Mouse (Mus musculus) stomach, embryonic 14.5 days (tissue): ENCODE measurements around the gene Cadps2. TPM values are rescaled to one million over a fixed set of nuclear protein-coding genes. Genes with fewer than 3 reads are reported as not detected.

ENCODE experiments used
- ATAC-seq: fragments of 200-750 bp; cut with Nextera tagmentation; 2 replicates; pipeline ENCODE4 v1.8.0; 2017; ENCODE audit warnings: low read depth, moderate TSS enrichment; ENCODE audit not compliant: insufficient number of reproducible peaks, insufficient read depth, low FRiP score
- H3K27ac ChIP-seq: fragments of 300-500 bp; sonication (generic); 2 replicates; pipeline ENCODE4 v1.5.1; 2014; ENCODE audit warnings: mild to moderate bottlenecking, low read length, moderate library complexity, mixed read lengths
- H3K27me3 ChIP-seq: fragments of 300-500 bp; sonication (generic); 2 replicates; pipeline ENCODE4 v1.6.1; 2014; ENCODE audit warnings: low read length, control low read depth, mixed read lengths; ENCODE audit not compliant: control insufficient read depth, insufficient read depth
- H3K36me3 ChIP-seq: fragments of 300-500 bp; sonication (generic); 2 replicates; pipeline ENCODE4 v1.6.1; 2014; ENCODE audit warnings: mild to moderate bottlenecking, control low read depth, low read length, moderate library complexity, mixed read lengths; ENCODE audit not compliant: control insufficient read depth, insufficient read depth
- H3K4me1 ChIP-seq: fragments of 300-500 bp; sonication (generic); 2 replicates; pipeline ENCODE4 v1.6.1; 2014; ENCODE audit warnings: low read length, control low read depth, mixed read lengths; ENCODE audit not compliant: control insufficient read depth, insufficient read depth
- H3K4me2 ChIP-seq: fragments of 300-500 bp; sonication (generic); replicated peaks from 2 replicates; pipeline ENCODE4 v1.6.1; 2014; ENCODE audit warnings: low read depth, low read length, control low read depth
- H3K4me3 ChIP-seq: fragments of 300-500 bp; sonication (generic); 2 replicates; pipeline ENCODE4 v1.5.1; 2014; ENCODE audit warnings: low read depth, low read length, control low read depth
- H3K9ac ChIP-seq: fragments of 300-500 bp; sonication (generic); replicated peaks from 2 replicates; pipeline ENCODE4 v1.6.1; 2014; ENCODE audit warnings: low read depth, mild to moderate bottlenecking, control low read depth, low read length, moderate library complexity, mixed read lengths
- H3K9me3 ChIP-seq: fragments of 300-500 bp; sonication (generic); 2 replicates; pipeline ENCODE4 v1.6.1; 2016; ENCODE audit warnings: low read depth, low read length, control low read depth; ENCODE audit not compliant: control insufficient read depth
- WGBS: fragments of 180-500 bp; shearing (Covaris S2); extraction: QIAGEN DNeasy Blood & Tissue Kit; methylation state at CpG from one replicate; pipeline ENCODE4 v1.1.7; 2014; 5-methylcytosine and 5-hydroxymethylcytosine counted together
- polyA plus RNA-seq: library from polyadenylated mRNA; unstranded; fragments of >200 nt; fragmentation: Nextera tagmentation; extraction: Ambion mirVana; gene quantifications from 2 replicates; pipeline ENCODE4 v1.2.1, GENCODE M21; 2014

Cadps2 gene
- polyA plus RNA-seq, 1 experiment from 2014 or later = 2.4 TPM

DNA sequence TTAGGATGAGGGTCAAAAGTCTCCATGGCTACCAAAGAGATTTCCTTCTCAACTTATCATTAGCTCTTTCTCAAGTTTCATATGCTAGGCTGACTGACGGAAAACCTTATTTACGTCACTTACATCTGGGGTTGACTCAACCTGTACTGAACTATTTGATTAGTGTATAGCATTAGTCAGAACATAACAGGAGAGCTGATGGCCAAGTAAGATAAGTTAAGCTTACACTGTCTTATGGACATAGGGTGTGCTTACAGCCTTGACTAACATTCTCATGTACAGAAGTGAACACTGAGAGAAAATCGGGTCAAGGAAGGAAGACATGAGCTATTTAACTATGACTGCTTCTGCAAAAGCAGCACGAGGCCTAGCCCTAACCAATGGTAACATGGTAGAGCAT is 550.5 kb downstream of the Cadps2 start:
- H3K4me3 ChIP-seq = no peak overlapping the region
- 82% methylated on average over 4 of the region's 4 CpGs for WGBS
- no peak overlapping the region for H3K4me2 ChIP-seq
- H3K9me3 ChIP-seq = no peaks in the 10 kb centered on the region
- ATAC-seq = no peak
- no peak overlapping the region for H3K27ac ChIP-seq
- H3K27me3 ChIP-seq = no peaks in the 10 kb centered on the region
- H3K9ac ChIP-seq = no peak overlapping the region
- H3K36me3 ChIP-seq = no peaks in the 10 kb centered on the region
- no peaks in the 10 kb centered on the region for H3K4me1 ChIP-seq

DNA sequence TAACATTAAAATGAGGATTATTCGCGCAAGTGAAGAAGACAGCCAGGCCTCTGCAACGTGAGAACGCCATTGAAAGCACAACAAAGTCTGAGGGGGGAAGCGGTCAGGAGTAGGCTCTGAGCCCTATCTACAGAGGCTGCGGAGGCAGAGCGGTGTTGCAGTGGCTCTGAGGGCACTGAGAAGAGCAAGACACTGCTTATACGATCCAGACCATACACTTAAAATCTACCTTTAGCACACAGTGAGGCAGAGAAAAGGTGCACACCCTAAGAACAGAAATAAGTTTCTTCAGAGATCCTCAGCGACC is 557.8 kb downstream of the Cadps2 start:
- Histone ChIP-seq H3K36me3 (no peaks in the 10 kb centered on the region), H3K4me2 (no peak overlapping the region), H3K4me3 (no peak overlapping the region), H3K27ac (no peak overlapping the region), H3K9ac (no peak overlapping the region), H3K4me1 (no peaks in the 10 kb centered on the region), H3K9me3 (no peaks in the 10 kb centered on the region), H3K27me3 (no peaks in the 10 kb centered on the region)
- no peak for ATAC-seq
- WGBS = 71% methylated on average over 9 of the region's 9 CpGs

DNA sequence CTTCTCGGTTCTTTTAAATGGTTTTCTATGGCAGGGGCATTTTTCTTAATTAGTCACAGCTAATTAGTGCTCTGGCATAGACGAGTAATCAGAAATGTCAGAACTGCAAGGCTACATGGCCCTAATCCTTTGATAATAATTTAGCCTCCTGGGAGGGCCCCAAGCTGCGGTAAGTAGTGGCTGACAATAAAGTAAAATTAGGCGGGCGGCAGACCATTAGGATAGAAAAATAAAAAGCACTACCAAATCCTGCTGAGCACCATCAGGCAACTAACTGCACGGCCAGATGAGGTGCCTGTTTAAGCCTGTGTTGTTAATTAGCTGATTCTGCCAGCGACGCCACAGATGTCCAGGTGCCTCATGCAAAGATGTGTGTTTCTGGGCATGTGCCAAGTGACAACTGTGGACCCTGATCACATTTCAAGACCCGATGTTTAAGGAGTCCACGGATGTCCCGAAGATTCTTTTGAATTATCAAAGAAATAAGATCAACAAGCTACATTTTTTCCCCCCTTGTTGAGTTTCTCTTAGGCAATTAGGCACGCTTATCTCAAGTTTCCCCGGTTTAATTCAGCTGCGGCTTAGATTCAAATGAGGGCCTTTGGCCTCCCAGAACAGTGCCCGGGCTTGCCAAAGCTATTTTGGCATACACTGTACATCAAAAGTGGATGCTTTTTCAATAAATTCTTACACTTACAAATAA is 558.3 kb downstream of the Cadps2 start:
- no peaks in the 10 kb centered on the region for H3K36me3 ChIP-seq
- H3K4me3 ChIP-seq = no peak overlapping the region
- H3K4me2 ChIP-seq = no peak overlapping the region
- no peaks in the 10 kb centered on the region for H3K4me1 ChIP-seq
- WGBS = 65% methylated on average over 15 of the region's 15 CpGs
- no peak for ATAC-seq
- no peaks in the 10 kb centered on the region for H3K27me3 ChIP-seq
- no peak overlapping the region for H3K9ac ChIP-seq
- no peaks in the 10 kb centered on the region for H3K9me3 ChIP-seq
- no peak overlapping the region for H3K27ac ChIP-seq

DNA sequence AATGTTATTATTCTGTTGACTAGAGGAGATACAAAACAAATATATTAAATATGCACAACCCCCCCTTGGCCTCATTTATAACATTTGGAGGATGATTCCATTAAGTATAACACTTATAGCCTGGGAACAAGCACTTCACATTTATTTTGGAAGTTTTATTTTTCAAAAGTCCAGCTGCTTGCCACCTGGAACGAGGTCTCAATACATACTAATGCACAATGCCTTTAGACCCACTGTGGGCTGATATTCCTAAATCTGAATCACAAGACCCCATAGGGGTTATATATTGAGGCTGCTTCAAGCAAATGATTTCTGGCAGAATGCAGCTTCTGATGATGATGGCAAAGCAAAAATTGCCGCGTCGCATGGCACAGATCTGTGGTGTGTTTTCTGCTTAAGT is 565.7 kb downstream of the Cadps2 start:
- Histone ChIP-seq H3K4me2 (no peak overlapping the region), H3K36me3 (no peaks in the 10 kb centered on the region), H3K4me1 (no peaks in the 10 kb centered on the region), H3K27ac (no peak overlapping the region), H3K4me3 (no peak overlapping the region), H3K27me3 (peaks cover 13% of the 10 kb centered on the region; the same call in 1 of the 2 replicates), H3K9me3 (no peaks in the 10 kb centered on the region), H3K9ac (no peak overlapping the region)
- ATAC-seq = no peak
- WGBS = 76% methylated on average over 4 of the region's 4 CpGs

DNA sequence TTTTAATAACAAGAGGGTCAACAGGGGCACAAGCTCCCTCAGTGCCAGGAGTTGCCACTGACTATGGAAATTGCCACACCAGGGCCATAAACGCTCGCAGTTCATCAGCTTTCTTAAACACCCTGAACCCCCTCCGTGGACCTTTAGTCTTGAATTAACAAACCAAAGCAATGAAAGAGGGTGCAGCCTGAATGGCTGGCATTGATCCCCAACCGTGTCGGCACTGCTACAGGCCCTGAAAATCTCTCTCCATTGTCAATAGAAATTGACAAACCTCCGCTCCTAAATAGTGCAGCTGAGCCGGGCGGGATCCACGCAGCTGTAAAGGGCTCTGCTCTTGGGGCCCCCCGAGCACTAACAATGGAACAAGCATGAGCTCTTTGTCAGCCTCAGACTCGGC is 566.2 kb downstream of the Cadps2 start:
- H3K4me2 ChIP-seq = no peak overlapping the region
- no peak overlapping the region for H3K9ac ChIP-seq
- H3K36me3 ChIP-seq = no peaks in the 10 kb centered on the region
- H3K9me3 ChIP-seq = no peaks in the 10 kb centered on the region
- WGBS = 7% methylated on average over 11 of the region's 11 CpGs
- no peak overlapping the region for H3K27ac ChIP-seq
- H3K4me3 ChIP-seq = no peak overlapping the region
- ATAC-seq = no peak
- peaks cover 13% of the 10 kb centered on the region; the same call in 1 of the 2 replicates for H3K27me3 ChIP-seq
- H3K4me1 ChIP-seq = no peaks in the 10 kb centered on the region

DNA sequence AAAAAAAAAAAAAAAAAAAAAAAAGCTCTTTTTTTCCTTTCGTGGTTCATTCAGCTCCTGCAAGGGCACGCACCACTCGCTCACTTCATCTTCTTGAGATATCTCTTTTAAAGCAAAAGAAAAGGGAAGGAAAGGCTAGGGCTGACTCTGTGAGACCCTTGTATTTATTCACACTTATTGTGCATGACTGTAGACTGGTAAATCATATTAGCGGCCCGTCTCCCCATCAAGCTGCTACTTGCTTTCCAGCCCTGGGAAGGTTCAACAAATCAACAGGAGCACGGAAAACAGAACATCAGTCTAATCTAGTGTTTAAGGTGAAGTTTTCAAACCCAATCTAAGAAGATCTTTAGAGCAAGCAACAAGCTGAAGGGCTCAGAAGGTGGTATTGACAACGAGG is 566.7 kb downstream of the Cadps2 start:
- Histone ChIP-seq H3K27me3 (peaks cover 13% of the 10 kb centered on the region; the same call in 1 of the 2 replicates), H3K36me3 (no peaks in the 10 kb centered on the region), H3K4me3 (no peak overlapping the region), H3K27ac (no peak overlapping the region), H3K4me1 (no peaks in the 10 kb centered on the region), H3K9ac (no peak overlapping the region), H3K4me2 (no peak overlapping the region), H3K9me3 (no peaks in the 10 kb centered on the region)
- WGBS = 27% methylated on average over 7 of the region's 7 CpGs
- no peak for ATAC-seq

DNA sequence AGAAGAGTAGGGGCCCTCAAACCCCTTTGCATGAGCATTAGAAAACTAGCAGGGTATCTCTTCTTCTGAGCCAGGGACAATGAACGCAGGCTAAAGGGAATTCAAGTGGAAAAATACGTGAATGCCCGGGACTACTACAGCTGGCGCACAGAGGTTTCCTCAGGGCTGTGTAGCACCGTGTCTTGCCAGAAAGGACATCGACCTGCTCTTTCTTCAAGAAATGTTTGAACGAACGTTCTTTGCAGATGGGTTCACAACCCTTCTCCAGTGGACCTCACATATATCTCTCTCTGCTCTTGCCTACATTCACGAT is 578.5 kb downstream of the Cadps2 start:
- H3K4me2 ChIP-seq = no peak overlapping the region
- no peak for ATAC-seq
- peaks cover 52% of the 10 kb centered on the region for H3K27me3 ChIP-seq
- H3K36me3 ChIP-seq = no peaks in the 10 kb centered on the region
- no peaks in the 10 kb centered on the region for H3K4me1 ChIP-seq
- H3K9ac ChIP-seq = no peak overlapping the region
- no peak overlapping the region for H3K4me3 ChIP-seq
- no peak overlapping the region for H3K27ac ChIP-seq
- no peaks in the 10 kb centered on the region for H3K9me3 ChIP-seq
- WGBS = 3% methylated on average over 9 of the region's 9 CpGs

DNA sequence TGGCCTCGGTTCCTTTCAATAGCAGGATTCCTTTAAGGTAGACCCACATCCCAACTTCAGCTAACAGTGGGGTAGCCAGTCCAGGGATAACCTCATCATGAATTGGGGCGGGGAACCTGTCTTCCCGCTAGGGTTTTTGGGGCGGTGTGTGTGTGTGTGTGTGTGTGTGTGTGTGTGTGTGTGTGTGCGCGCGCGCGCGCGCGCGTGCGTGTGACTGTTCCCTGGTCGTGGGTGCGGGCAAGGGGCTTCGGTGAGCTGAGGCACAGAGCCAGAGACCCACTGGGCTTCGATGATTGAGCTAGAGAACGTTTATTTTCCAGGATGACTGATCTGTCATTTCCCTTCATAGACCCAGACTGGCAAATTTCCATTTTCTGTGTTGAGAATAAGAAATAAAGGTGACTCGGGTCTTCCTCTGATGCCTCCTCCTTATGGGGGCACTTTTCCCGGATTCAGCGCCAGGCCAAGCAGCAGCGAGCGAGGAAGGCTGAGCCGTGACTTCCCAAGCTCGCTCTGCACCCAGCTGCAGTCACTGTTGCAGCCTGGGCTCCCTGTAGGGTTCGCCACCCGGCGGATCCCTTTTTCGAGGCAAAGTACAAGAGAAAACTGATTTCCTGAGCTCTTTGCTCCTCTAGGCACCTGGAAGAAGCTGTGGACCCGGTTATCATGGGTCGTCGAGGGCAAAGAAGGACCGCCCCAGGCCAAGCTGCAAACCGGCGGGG is 579.0 kb downstream of the Cadps2 start:
- Histone ChIP-seq H3K4me3 (no peak overlapping the region), H3K27me3 (peaks cover 57% of the 10 kb centered on the region), H3K36me3 (no peaks in the 10 kb centered on the region), H3K4me1 (no peaks in the 10 kb centered on the region), H3K4me2 (no peak overlapping the region), H3K9ac (no peak overlapping the region), H3K9me3 (no peaks in the 10 kb centered on the region), H3K27ac (no peak overlapping the region)
- WGBS = 3% methylated on average over 36 of the region's 36 CpGs
- no peak for ATAC-seq

DNA sequence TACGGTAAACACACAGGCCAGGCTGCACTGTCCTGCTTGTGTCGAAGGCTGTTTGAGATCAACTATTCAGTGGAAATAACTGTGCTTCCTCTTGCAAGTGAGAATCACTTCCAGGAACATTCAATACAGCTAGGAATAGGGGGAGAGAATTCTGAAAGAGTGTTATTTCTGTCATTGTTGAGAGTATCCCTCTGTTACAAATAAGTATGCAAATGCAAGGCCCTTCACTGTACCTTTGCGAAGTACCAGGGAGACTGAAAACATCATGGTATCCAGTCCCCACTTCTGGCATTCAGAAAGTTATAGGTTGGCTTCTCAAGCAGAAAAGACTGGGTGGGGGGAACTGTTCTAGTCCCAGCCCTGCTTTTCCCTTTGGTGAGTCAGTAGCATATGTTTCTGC is 581.2 kb downstream of the Cadps2 start:
- H3K36me3 ChIP-seq = no peaks in the 10 kb centered on the region
- no peak overlapping the region for H3K4me3 ChIP-seq
- ATAC-seq = no peak
- no peaks in the 10 kb centered on the region for H3K9me3 ChIP-seq
- no peak overlapping the region for H3K4me2 ChIP-seq
- 21% methylated on average over 3 of the region's 3 CpGs for WGBS
- no peaks in the 10 kb centered on the region for H3K4me1 ChIP-seq
- no peak overlapping the region for H3K27ac ChIP-seq
- no peak overlapping the region for H3K9ac ChIP-seq
- peaks cover 75% of the 10 kb centered on the region for H3K27me3 ChIP-seq
